Mouse (Mus musculus): ENCODE results near the gene Glis1. TPM values are rescaled to one million over a fixed set of nuclear protein-coding genes. Genes with fewer than 3 reads are reported as not detected.

Gene Glis1
- polyA plus RNA-seq, 1 experiment from 2014 or later: 2.4 TPM

DNA sequence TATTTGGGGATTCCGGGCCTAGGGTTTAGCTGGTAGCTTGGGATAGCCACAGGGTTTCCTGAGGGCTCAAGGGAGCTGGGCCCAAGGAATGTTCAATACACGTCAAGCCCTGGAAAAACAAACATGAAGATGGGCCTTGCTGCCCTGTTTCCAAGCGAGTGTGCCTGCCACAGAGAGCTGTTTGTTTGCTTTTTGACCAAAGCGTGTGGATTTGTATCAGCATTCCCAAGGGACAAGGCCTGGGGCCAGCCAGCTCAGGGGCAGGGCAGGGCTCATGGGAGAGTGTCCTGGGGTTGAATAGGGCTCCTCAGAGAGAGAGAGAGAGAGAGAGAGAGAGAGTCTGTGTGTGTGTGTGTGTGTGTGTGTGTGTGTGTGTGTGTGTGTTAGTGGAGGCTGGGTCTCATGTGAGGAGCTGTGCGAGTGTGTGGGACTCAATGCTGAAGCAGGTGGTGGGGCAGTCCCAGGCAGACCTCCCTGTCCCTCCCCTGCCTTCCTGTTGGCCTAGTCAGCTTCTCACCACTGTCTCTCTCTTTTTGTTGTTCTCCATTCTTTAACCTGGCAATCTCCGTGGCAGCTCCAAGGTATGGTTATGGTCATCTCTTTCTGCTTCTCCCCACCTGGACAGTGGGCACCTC lies 183.3 kb downstream of the Glis1 start:
- Histone ChIP-seq H3K9me3 (no peaks in the 10 kb centered on the region), H3K27ac (replicated peaks) (no peak overlapping the region), H3K4me3 (no peak overlapping the region), H3K36me3 (no peaks in the 10 kb centered on the region), H3K9ac (replicated peaks) (no peak overlapping the region), H3K4me1 (peaks cover 4% of the 10 kb centered on the region; the same call in 1 of the 2 replicates), H3K4me2 (replicated peaks) (no peak overlapping the region), H3K27me3 (peaks cover 3% of the 10 kb centered on the region; the same call in 1 of the 2 replicates)
- 63% methylated on average over 6 of the region's 6 CpGs for WGBS
- ATAC-seq (ENCODE audit: low FRiP score, low read depth): no peak

DNA sequence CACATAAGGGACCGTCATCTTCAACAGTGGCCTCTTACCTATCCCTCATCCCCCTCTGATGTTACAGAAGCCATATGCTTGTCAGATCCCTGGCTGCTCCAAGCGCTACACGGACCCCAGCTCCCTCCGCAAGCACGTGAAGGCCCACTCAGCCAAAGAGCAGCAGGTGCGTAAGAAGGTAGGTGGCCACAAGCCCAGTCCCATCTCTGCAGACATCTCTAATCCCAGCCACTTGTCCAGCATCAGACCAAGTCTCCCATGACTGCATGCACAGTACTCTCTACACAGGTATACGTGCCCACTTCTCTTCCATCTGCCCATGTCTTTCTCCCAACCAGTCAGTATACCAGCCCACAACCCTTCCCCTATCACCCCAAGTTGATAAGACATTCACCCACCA lies 185.1 kb downstream of the Glis1 start:
- no peaks in the 10 kb centered on the region for H3K9me3 ChIP-seq
- no peak overlapping the region for H3K27ac ChIP-seq (replicated peaks)
- H3K4me2 ChIP-seq (replicated peaks): no peak overlapping the region
- H3K27me3 ChIP-seq: peaks cover 7% of the 10 kb centered on the region; the same call in 1 of the 2 replicates
- 97% methylated on average over 7 of the region's 7 CpGs for WGBS
- H3K4me1 ChIP-seq: peaks cover 6% of the 10 kb centered on the region; the same call in 1 of the 2 replicates
- ATAC-seq (ENCODE audit: low FRiP score, low read depth): no peak
- no peaks in the 10 kb centered on the region for H3K36me3 ChIP-seq
- no peak overlapping the region for H3K4me3 ChIP-seq
- no peak overlapping the region for H3K9ac ChIP-seq (replicated peaks)

GRCm38 (mm10) chr4:107621366-107621765 lies 187.0 kb downstream of the Glis1 start:
- no peaks in the 10 kb centered on the region for H3K36me3 ChIP-seq
- no peak overlapping the region for H3K4me3 ChIP-seq
- WGBS: 67% methylated on average over 5 of the region's 5 CpGs
- H3K4me1 ChIP-seq: peaks cover 6% of the 10 kb centered on the region; the same call in 1 of the 2 replicates
- H3K9ac ChIP-seq (replicated peaks): no peak overlapping the region
- no peak for ATAC-seq (ENCODE audit: low FRiP score, low read depth)
- peaks cover 7% of the 10 kb centered on the region; the same call in 1 of the 2 replicates for H3K27me3 ChIP-seq
- no peak overlapping the region for H3K4me2 ChIP-seq (replicated peaks)
- H3K27ac ChIP-seq (replicated peaks): no peak overlapping the region
- H3K9me3 ChIP-seq: no peaks in the 10 kb centered on the region

- H3K27ac ChIP-seq (replicated peaks): no peak overlapping the region
- no peak overlapping the region for H3K4me2 ChIP-seq (replicated peaks)
- no peaks in the 10 kb centered on the region for H3K9me3 ChIP-seq
- peaks cover 6% of the 10 kb centered on the region; the same call in 1 of the 2 replicates for H3K4me1 ChIP-seq
- H3K9ac ChIP-seq (replicated peaks): no peak overlapping the region
- WGBS: 70% methylated on average over 6 of the region's 6 CpGs
- H3K27me3 ChIP-seq: peaks cover 7% of the 10 kb centered on the region; the same call in 1 of the 2 replicates
- ATAC-seq (ENCODE audit: low FRiP score, low read depth): no peak
- H3K4me3 ChIP-seq: no peak overlapping the region
- no peaks in the 10 kb centered on the region for H3K36me3 ChIP-seq
These were observed 187.9 kb downstream of the Glis1 start for GRCm38 (mm10) chr4:107622296-107622695.

DNA sequence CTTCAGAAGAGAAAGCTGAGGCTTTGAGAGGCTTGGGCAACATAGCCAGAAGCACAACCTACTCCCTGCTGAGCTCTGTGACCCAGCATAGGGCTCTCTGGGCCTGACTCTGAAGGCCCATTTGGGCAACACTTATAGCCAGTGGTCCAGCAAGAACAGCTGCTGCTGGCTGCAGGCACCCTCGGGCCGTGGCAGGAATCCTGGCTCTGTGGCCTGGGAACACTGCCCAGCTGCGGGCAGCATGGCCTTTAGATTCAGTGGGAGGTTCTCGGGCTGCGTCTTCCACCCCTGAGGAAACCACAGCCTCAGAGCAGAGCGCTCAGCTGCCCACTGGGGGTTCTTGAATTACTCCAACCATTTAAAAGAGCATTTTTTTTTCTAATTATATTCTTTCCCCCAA lies 189.5 kb downstream of the Glis1 start:
- H3K27me3 ChIP-seq: peaks cover 11% of the 10 kb centered on the region; the same call in 1 of the 2 replicates
- no peak overlapping the region for H3K4me3 ChIP-seq
- no peak overlapping the region for H3K27ac ChIP-seq (replicated peaks)
- no peak for ATAC-seq (ENCODE audit: low FRiP score, low read depth)
- 71% methylated on average over 6 of the region's 6 CpGs for WGBS
- no peak overlapping the region for H3K9ac ChIP-seq (replicated peaks)
- no peaks in the 10 kb centered on the region for H3K9me3 ChIP-seq
- H3K4me2 ChIP-seq (replicated peaks): no peak overlapping the region
- H3K36me3 ChIP-seq: no peaks in the 10 kb centered on the region
- peaks cover 6% of the 10 kb centered on the region; the same call in 1 of the 2 replicates for H3K4me1 ChIP-seq

GRCm38 (mm10) chr4:107624951-107625350 lies 190.6 kb downstream of the Glis1 start:
- no peak for ATAC-seq (ENCODE audit: low FRiP score, low read depth)
- H3K4me1 ChIP-seq: peaks cover 6% of the 10 kb centered on the region; the same call in 1 of the 2 replicates
- no peak overlapping the region for H3K27ac ChIP-seq (replicated peaks)
- H3K36me3 ChIP-seq: no peaks in the 10 kb centered on the region
- H3K9me3 ChIP-seq: no peaks in the 10 kb centered on the region
- peaks cover 11% of the 10 kb centered on the region; the same call in 1 of the 2 replicates for H3K27me3 ChIP-seq
- H3K9ac ChIP-seq (replicated peaks): no peak overlapping the region
- 70% methylated on average over 5 of the region's 5 CpGs for WGBS
- no peak overlapping the region for H3K4me3 ChIP-seq
- no peak overlapping the region for H3K4me2 ChIP-seq (replicated peaks)

DNA sequence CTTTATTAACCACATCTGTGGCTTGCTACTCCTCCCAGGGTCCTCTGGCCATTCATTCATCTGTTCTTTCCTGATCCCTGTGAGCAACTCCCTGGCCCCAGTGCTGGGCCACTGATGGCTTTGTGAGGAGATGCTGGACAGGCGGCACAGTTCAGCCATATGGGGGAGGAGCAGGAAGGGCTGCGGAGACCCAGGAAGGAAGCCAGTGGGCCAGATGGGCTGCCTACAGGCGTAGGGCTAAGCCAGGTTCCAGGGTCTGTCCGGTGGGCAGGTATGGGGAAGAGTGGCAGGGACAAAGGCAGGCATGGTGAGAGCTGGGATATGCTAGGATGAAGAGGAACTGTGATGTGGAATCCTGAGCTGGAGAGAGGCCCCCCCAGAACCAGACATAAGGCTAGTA lies 193.8 kb downstream of the Glis1 start:
- H3K27me3 ChIP-seq: peaks cover 4% of the 10 kb centered on the region; the same call in 1 of the 2 replicates
- no peak overlapping the region for H3K4me3 ChIP-seq
- no peak overlapping the region for H3K4me2 ChIP-seq (replicated peaks)
- H3K27ac ChIP-seq (replicated peaks): no peak overlapping the region
- no peaks in the 10 kb centered on the region for H3K9me3 ChIP-seq
- H3K9ac ChIP-seq (replicated peaks): no peak overlapping the region
- no peaks in the 10 kb centered on the region for H3K36me3 ChIP-seq
- 85% methylated on average over 4 of the region's 4 CpGs for WGBS
- H3K4me1 ChIP-seq: peaks cover 2% of the 10 kb centered on the region; the same call in 1 of the 2 replicates
- ATAC-seq (ENCODE audit: low FRiP score, low read depth): no peak

DNA sequence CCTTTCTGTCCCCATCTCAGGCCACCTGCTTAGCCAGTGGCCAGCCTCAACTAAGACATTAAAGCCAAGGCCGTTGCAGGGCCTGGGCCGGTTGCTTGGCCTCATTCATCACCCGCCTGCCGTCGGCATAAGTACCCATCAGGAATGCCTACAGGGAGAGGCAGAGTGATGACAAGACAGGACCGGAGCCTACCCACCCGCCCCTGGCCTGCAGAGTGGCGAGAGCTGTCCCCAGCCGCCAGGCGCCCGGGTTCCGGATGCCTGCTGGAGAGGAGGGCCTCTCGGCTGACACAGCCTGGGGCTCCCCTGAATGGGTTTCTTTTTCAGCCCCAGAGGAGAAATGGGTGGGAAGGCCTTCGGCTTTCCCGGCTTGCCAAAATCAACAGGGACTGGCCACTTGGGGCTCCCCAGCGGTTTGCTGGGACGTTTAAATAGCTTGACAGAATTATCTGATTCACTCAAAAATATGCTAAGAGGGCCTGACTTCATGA lies 194.6 kb downstream of the Glis1 start:
- no peak overlapping the region for H3K4me2 ChIP-seq (replicated peaks)
- no peak overlapping the region for H3K9ac ChIP-seq (replicated peaks)
- H3K36me3 ChIP-seq: no peaks in the 10 kb centered on the region
- H3K27ac ChIP-seq (replicated peaks): no peak overlapping the region
- no peaks in the 10 kb centered on the region for H3K9me3 ChIP-seq
- H3K27me3 ChIP-seq: peaks cover 4% of the 10 kb centered on the region; the same call in 1 of the 2 replicates
- peaks cover 2% of the 10 kb centered on the region; the same call in 1 of the 2 replicates for H3K4me1 ChIP-seq
- WGBS: 80% methylated on average over 17 of the region's 17 CpGs
- no peak overlapping the region for H3K4me3 ChIP-seq
- no peak for ATAC-seq (ENCODE audit: low FRiP score, low read depth)

DNA sequence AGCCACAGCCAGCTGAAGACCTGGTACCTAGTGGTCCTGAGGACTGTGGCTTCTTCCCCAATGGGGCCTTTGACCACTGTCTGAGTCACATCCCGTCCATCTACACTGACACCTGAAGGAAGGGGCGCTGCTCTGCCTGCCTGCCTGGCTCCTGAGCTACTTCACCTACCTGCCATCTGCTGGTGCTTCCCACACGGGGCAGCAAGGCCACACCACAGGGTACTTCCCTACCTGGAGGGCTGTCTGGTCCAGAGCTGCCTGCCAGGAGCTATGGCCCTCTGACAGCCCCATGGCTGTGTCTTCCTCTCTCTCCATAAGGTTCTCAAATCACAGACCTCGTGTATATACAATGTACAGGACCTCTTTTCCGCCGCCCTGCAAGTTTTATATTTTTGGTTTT lies 200.2 kb downstream of the Glis1 start:
- Histone ChIP-seq H3K9me3 (no peaks in the 10 kb centered on the region), H3K27ac (replicated peaks) (no peak overlapping the region), H3K4me1 (peaks cover 8% of the 10 kb centered on the region), H3K27me3 (no peaks in the 10 kb centered on the region), H3K4me3 (no peak overlapping the region), H3K36me3 (no peaks in the 10 kb centered on the region), H3K9ac (replicated peaks) (no peak overlapping the region), H3K4me2 (replicated peaks) (no peak overlapping the region)
- ATAC-seq (ENCODE audit: low FRiP score, low read depth): no peak
- WGBS: 74% methylated on average over 6 of the region's 6 CpGs

GRCm38 (mm10) chr4:107636099-107636498 lies 201.7 kb downstream of the Glis1 start:
- Histone ChIP-seq H3K36me3 (no peaks in the 10 kb centered on the region), H3K27me3 (0 out of 2 replicates have a peak, but pooled peaks cover 3% of the 10 kb centered on the region), H3K9me3 (no peaks in the 10 kb centered on the region), H3K9ac (replicated peaks) (no peak overlapping the region), H3K4me3 (no peak overlapping the region), H3K27ac (replicated peaks) (0 out of 2 replicates have a peak overlapping the region, but pooled peaks have one; percentile 25), H3K4me2 (replicated peaks) (no peak overlapping the region), H3K4me1 (peaks cover 8% of the 10 kb centered on the region)
- 75% methylated on average over 6 of the region's 6 CpGs for WGBS
- ATAC-seq (ENCODE audit: low FRiP score, low read depth): no peak

DNA sequence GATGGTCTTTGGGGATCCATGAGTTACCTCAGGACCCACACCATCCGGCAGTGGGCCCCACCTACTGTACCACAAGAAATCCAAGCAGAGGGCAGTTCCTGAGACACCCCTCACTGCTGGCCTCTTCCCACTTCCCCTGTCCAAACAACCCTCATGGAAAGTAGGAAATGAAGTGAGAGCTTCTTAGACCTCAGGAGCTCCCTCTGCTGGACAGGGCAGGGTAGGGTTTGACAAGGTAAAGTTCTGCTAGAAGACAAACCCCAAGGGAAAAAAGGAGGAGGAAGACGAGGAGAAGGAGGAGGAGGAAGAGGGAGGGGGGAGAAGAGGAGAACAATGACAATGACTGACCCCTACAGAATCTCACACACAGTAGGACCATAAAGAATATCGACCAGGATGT lies 203.3 kb downstream of the Glis1 start:
- 61% methylated on average over 3 of the region's 3 CpGs for WGBS

DNA sequence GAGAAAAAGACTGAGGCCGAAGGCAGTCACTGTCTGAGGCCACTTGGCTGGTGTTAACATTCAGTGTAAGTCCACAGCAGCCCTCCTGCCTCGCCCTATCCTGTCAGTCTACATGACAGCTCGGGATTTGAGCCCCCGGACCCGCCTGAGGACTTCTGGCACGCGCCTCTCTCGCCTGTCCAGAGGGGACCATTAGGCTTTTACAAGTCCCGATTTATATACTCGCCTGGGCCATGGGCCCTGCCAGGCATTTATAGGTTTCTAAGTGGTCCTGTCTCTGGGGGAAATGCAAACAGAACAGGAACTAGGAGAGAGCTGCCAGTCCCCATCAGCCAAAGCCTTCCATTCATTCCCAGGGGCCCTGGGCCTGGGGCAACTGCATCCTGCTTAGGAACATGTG lies 203.9 kb downstream of the Glis1 start:
- no peak overlapping the region for H3K4me3 ChIP-seq
- H3K9ac ChIP-seq (replicated peaks): no peak overlapping the region
- H3K27ac ChIP-seq (replicated peaks): no peak overlapping the region
- no peaks in the 10 kb centered on the region for H3K36me3 ChIP-seq
- H3K27me3 ChIP-seq: 0 out of 2 replicates have a peak, but pooled peaks cover 3% of the 10 kb centered on the region
- 81% methylated on average over 10 of the region's 10 CpGs for WGBS
- ATAC-seq (ENCODE audit: low FRiP score, low read depth): no peak
- H3K4me1 ChIP-seq: peaks cover 8% of the 10 kb centered on the region
- H3K9me3 ChIP-seq: no peaks in the 10 kb centered on the region
- no peak overlapping the region for H3K4me2 ChIP-seq (replicated peaks)

More for the DNA sequence above, 203.3 kb downstream of the Glis1 start:
- no peak overlapping the region for H3K4me3 ChIP-seq
- 0 out of 2 replicates have a peak, but pooled peaks cover 3% of the 10 kb centered on the region for H3K27me3 ChIP-seq
- H3K4me1 ChIP-seq: peaks cover 8% of the 10 kb centered on the region
- H3K4me2 ChIP-seq (replicated peaks): no peak overlapping the region
- H3K9ac ChIP-seq (replicated peaks): no peak overlapping the region
- no peaks in the 10 kb centered on the region for H3K9me3 ChIP-seq
- no peak for ATAC-seq (ENCODE audit: low FRiP score, low read depth)
- no peak overlapping the region for H3K27ac ChIP-seq (replicated peaks)
- H3K36me3 ChIP-seq: no peaks in the 10 kb centered on the region

Data from midbrain, embryonic 12.5 days (tissue).